Mouse (Mus musculus) cerebellum, postnatal 36 days (tissue): ENCODE measurements around the gene Trip11.

Source experiments
- DNase-seq, 2 experiments: peaks; one replicate each; pipeline ENCODE4 v3.0.0; 2021 to 2022; ENCODE audit warnings: mixed read lengths in 2 of 2

Gene Trip11

DNA sequence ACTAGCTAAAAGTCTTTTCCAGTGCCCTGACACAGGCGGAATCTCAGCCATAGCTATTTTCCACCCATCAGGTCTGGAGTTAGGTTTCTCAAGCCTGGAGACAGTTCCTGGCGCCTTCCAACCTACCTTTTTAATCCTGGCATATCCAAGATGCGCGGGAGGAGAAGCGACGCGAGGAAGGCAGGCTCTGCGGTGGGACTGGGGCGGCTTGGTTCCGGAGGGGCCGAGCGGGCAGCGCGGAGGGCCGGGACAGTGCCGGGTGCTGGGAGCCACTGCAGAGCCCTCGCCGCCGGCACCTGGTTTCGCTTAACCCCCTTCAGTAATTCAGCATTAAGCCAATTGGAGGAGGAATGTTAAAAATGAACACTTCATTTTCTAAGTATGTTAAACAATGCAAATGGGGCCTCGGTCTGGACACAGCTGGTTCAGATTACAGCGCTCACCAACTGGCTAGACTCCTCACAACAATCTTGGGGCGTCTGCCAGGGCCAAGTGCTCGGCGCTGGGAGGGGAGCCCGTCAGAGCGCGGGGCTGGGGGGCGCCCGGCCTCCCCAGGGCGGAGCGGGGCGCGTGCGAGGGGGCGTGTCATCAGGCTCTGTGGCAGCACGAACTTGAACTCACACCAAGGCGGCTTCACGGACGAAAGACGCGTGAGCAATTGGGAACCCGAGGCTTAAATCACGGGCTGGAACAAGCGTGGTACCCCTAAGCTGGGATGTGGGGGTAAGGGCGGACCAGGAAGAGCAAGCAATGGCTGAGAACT is 94.3 kb downstream of the Trip11 start, which contains the start of gene Fbln5:
Fbln5 (minus strand) TSS at position 448 of the 763 bp plus-strand sequence.
- peak; percentile 22 to 24 for DNase-seq

DNA sequence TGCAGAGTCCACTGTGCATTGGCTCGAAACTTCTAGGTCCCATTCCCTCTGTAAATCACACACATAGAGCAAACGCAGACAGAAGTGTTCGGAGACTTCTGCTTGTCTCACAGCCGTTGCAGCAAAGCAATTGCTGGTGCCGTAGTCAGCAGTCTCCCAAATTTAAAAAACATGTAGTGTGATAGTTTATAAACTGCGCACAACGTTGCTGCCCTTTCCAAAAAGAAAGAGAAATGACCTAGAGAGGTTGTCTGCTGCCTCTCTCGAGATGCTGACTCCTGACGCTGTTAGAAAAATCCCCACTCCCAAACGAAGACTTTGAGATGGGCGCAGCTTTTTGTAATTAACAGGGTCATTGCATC is 94.8 kb downstream of the Trip11 start:
- no peak for DNase-seq

DNA sequence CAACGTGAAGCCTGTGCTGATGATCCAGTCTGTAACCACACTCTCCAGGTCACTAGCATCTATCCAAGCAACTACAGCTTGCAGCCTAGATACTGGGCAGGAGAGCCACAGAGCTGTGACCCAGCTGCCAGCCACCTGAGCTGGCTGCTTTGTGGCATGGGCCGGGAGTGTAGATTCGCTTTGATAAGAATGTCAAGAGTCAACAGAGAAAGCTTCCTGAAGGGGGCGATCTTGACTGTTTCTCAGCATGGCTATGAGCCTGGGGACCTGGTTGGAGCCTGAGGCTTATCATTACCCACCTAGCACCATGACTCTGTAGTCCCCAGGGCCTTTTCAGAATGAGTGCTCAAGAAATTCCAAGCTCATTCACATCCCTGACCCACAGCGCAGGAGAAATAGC is 96.3 kb downstream of the Trip11 start:
- no peak for DNase-seq

DNA sequence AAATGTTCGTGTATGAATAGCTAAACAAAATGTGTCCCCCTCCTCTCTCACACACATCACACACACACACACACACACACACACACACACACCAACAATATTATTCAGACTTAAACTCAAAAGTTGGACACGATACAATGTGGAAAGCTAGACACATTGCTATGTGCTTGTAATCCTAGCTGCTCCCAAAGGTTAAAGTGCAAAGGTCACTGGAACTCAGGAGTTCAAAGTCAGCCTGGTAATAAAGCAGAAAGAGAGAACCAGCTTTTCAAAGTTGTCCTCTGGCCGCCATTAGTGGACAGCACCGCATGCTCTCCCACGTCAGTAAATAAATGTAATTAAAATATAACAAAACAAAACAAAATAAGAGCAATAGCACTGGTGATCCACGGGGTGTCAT is 97.3 kb downstream of the Trip11 start:
- DNase-seq = no peak

DNA sequence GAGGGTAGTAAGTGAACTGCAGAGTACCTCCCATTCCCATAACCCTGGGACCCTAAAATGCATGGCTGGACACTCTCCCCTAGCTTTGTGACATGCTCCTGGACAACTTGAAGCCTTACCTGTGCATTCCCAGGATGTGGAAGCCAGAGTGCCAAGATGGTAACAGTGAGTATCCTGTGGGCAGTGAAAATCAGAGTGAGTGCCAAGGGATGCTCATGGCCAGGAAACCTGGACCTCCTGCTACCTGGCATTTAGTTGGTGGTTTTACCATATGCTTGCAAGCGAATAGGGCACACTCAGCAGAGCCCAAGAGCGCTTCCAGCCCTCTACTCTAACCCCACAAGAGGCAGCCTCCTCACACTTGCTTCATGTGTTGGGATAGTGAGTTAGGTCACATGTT is 98.6 kb downstream of the Trip11 start:
- peak; percentile 67 to 70 for DNase-seq

DNA sequence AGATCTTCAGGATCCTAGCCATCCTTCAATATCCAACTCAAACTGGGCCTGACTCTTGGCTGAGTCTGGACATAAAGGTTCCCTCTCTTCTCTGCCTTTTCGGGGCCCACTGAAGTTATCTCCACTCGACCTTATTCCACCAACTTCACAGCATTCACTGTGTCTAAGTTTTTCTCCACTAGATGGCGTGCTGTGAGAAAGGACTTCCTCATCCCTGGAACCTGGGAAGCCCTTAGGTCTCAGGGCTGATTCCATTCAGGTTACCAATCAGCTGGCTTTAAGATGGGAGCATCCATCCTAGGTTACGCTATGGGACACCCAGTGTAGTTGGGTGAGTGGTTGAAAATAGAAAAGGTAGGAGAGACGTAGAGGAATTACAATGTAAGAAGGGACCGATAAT is 101.9 kb downstream of the Trip11 start:
- no peak for DNase-seq

DNA sequence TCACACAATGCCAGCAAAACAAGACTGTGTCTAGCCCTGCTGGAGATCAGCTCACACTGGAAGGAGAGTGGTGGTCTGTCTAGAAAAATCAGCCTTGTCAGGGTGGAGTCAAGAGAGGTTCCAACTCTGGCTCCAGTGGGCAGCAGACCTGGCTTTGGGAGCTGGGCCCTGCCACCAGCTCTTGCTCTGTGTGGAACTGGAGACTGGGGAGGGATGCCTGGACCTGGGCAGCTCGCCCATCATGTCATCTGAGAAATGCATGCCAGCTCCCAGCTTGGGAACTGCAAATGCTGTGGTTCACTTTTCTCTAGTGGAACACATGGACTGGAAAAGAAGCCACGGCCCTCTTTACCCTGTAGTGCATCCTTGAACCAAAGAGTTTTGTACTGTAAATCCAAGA is 102.6 kb downstream of the Trip11 start:
- peak; percentile 84 to 87 for DNase-seq

DNA sequence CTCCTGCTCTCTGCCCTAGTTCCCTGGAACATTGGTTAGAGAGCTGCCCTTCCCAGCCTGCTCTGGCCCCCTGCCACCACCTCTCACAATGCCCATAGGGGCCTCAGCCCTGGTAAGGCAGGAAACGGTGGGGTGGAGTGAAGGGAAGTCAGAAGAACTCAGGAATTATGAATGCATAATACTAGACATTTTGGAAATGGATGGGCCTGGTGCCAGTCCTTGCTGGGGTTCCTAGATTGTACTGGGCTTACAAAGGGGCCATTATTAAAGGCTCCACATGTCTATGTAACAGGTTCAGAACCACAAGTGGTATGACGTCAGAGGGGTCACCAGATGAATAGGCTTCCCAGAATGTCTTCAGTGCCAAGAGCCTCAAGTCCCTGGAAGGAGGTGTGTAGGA is 105.7 kb downstream of the Trip11 start:
- no peak for DNase-seq

DNA sequence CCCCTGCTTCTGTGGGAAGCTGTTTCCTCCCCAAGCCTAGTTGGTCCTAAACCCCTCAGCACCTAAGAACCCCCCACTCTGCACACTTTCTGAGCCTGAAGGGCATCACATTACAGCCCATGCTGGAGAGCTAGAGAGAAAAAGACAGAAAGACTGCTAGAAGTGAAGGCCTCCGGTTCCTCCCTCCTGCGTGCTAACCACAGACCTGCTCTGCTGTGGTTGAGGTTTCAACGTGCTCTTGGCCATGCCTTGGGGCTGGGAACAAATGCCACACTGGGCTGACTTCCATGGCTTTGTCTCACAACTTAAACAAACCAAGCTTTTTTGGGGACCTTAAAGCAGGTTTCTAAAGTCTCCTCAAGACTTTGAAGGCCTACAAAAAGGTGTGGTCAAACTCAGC is 110.6 kb downstream of the Trip11 start:
- no peak for DNase-seq

DNA sequence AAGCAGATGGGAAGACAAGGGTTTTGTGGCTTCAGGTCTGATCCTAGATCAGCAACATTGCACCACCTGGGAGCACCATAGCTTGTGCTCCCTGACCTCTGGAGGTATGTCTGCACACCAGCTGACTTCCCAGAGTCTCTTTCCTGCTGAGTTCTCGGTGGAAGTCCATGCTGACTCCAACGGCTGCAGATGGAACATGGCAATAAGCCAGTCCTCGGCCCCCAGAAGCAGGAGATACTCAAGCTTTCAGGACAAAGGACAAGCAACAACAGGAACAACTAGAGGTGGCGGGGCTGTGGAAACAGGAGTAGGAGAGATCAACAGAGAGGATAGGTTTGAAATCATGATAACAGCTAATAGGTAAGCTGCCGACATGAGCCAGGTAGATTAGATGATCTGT is 111.3 kb downstream of the Trip11 start:
- no peak for DNase-seq

DNA sequence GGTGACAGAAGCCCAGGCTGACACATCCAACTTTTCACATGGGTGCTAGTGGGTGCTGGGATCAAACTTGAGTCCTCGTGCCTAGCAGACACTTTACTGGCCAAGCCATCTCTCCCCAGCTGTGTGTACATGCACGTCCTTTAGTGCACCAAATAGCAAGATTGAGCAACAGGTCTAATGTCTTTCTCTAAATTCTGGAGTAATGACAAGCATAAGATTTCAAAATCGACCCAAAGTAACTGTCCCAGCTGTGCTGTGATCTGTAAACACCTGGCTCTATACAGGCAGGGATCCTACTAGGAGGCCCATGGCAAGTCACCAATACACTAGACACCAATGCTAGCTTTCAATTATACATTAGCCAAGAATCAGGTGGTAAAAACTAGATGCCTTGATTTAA is 112.0 kb downstream of the Trip11 start:
- DNase-seq = no peak

DNA sequence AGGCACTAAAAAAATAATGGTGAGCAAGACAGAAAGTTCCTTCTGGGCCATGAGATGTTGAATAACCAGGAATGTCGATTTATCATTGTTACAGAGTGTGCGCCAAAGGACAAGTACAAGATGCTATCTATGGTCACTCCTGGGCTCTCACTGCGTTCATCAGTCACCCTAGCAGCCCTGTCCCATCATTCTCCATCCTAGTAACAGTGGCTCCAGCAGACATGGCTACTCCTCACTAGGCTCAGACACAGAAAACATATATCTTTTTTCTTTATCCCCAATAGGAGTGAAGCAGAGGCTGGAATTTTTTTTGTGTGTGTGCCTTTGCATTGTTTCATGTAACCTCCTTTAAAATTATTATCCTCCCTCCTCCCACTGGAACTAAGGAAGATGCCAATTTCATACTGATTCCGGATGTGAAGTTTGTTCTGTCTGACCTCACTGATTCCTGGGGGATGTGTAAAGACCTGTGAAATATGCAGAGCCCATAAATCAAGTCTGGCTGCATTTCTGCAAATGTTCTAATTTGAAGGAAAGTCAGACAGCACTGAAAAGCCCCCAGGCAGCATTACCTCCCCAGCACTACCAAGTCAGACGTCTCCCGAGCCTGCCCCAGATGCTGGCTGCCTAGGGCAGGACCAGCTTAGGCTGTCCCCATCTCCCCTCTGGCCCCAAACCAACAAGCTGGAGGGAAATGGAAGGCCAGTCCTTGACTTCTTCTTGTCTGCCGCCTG is 114.7 kb downstream of the Trip11 start:
- DNase-seq = no peak

DNA sequence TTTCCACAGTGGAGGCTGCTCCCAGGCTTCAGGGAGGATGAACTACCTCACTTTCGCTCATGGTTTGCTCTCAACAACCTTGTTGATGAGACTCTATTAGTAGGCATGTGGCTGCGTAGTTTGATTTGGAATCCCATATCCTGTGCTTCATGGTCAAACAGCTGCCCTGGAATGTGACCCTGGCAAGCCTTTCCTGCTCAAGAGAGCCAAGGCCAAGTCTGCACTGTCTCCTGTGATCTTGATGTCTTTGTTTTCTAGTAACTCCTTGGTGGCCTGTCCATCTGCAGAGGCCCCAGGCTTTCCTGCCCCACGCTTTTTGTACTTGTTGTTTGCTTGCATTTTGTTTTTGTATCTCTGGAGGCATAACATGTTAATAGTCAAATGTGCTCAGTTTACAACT is 118.6 kb downstream of the Trip11 start:
- DNase-seq = no peak

DNA sequence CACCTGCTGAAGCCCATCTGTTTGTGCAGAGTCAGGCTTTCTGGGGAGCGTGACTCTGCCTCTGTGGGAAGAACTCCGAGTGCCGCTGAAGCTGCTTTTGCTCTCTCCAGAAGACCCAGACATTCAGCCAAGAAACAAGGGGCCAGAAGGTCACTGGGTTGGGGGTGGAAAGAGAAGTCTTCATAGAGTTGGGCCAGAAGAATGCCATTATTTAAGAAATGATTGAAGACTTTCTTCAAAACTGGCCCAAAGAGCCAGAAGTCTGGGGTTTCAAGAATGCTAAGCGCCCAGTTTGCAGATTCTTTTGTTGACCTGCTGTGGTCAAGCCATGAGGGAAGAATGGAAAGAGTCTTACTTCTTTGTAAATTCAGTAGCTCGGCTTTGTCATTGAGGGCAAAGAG is 119.8 kb downstream of the Trip11 start:
- no peak for DNase-seq

DNA sequence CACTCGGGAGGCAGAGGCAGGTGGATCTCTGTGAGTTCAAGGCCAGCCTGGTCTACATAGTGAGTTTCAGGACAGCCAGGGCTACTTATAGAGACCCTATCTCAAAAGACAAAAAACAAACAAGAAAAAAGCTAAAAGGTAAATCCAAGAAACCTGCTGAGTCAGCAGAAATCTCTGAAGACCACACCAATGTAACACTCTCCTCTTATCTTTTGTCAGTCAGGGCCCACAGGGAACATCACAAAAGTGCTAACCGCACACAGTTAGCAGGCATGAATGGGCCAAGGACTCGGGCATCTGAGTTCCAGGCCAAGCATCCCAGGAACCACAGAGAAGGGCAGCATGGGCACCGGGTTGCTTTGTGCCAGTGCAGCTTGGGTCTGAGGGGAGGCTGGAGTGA is 120.4 kb downstream of the Trip11 start:
- no peak for DNase-seq

DNA sequence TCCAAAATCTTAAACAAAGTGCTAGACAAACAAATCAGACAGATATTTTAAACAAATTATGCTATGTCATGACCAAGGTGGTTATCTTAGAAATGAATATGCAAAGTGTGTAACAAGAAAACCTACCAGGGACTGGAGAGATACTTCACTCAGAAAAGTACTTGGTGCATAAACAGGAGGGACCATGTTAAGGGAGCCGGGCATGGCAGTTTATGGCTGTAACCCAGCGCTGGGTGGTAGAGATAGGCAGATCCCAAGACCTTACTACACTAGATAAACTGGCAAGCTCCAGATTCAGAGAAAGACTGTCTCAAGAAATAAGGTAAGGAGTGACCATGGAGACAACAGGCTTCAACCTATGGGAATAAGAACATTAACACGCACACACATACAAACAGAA is 123.3 kb downstream of the Trip11 start:
- DNase-seq = no peak

DNA sequence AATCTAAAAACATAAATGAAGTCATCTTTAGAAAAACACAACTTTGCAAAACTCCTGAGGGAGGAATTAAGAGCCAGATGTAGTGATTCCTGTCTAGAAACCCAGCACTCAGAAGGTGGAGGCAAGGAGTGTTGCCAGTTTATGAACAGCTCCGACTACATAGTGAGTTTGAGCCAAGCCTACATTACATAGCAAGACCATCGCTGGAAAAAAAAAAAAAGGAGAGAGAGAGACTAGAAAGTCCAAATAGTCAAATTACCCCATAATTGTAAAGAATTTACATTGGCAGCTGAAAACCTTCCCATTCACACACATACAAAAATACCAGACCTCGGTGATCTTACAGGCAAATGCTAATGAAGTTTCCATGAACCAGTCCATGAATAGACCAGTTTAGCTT is 123.8 kb downstream of the Trip11 start:
- no peak for DNase-seq
